ENCODE assay signal across 7 mouse cellular contexts in the genomic region with DNA sequence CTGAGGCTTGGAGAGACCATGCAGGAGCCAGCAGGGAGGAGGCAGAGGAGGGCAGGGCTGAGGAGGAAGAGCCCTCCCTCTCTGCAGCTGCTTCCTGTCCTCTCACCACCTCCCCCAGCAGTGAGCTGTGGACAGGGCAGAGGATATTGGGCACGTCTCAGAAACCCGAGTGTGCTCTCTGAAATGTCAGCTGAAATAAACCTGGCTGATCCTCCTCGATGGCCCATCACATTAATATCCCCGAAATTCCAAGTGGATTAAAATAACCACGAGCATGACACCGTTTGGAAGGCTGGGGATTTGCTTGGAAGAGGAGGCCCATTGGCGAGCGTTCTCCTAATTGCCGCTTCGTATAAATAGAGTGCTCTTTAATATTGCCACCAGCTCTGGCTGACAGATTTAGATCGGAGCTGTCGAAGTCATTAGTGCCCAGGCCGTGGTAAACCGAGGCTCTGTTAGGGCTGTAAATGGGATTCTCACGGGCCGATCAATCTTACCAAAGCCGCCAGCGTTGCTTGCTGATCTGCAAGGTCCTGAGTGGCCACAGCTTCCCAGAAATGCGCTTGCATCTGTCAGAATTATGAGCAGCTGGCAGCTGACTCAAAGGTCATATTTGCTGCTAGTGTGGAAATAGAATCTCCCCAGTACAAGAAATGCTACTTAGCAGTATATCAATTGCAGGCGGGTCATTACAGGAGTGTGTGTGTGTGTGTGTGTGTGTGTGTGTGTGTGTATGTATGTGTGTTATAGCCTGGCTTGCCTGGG.
DNase-seq lines count a peak whose midpoint lies in the region; ATAC-seq and TF ChIP-seq lines count a peak whose summit lies in the region.

No protein-coding gene starts in this region.

- H3K9me3 ChIP-seq in hindbrain, embryonic 11.5 days (ENCODE audit: control insufficient read depth, low read length) = no peaks in the 10 kb centered on the region
- no peaks in the 10 kb centered on the region for H3K9me3 ChIP-seq in lung, postnatal 0 days (ENCODE audit: low read length)

- DNase-seq in adrenal gland, adult 8-10 months = peak; percentile 70
- DNase-seq in embryo, embryonic 11.5 days (ENCODE audit: low read depth, low spot score) = peak; percentile 29
- peak; percentile 28 for DNase-seq in hindbrain, embryonic 11.5 days (ENCODE audit: low spot score)
- peak; percentile 83 for DNase-seq in lung, postnatal 0 days (ENCODE audit: low spot score)
- DNase-seq in c-Kit-positive CD71-positive TER-119-positive erythroid progenitor cells, embryonic 14.5 days (ENCODE audit: low spot score) = no peak
- no peak for DNase-seq in testis, postnatal 10 days (ENCODE audit: low spot score)
- DNase-seq in urinary bladder, postnatal 14 days (ENCODE audit: low spot score) = no peak

- 0 out of 2 replicates have a peak, but pooled peaks have one; percentile 19 for TF ChIP-seq EP300 in lung, postnatal 0 days (IDR thresholded peaks at IDR 0.05)

- ATAC-seq in hindbrain, embryonic 11.5 days (ENCODE audit: low FRiP score) = 0 out of 2 replicates have a peak, but pooled peaks have one; percentile 19
- peak; percentile 86 for ATAC-seq in lung, postnatal 0 days

- H3K9ac ChIP-seq in hindbrain, embryonic 11.5 days (ENCODE audit: low read depth, low read length) = no peak overlapping the region
- no peak overlapping the region for H3K9ac ChIP-seq in lung, postnatal 0 days (replicated peaks; ENCODE audit: low read depth)

- no peak overlapping the region for H3K4me3 ChIP-seq in hindbrain, embryonic 11.5 days (ENCODE audit: low read depth, low read length)
- no peak overlapping the region for H3K4me3 ChIP-seq in lung, postnatal 0 days (ENCODE audit: low read depth, low read length)

- WGBS in hindbrain, embryonic 11.5 days = 73% methylated on average over 20 of the region's 20 CpGs
- 49% methylated on average over 20 of the region's 20 CpGs for WGBS in lung, postnatal 0 days

- no peak overlapping the region for H3K4me2 ChIP-seq in hindbrain, embryonic 11.5 days (replicated peaks; ENCODE audit: low read depth, low read length)
- H3K4me2 ChIP-seq in lung, postnatal 0 days (replicated peaks; ENCODE audit: low read depth, low read length) = no peak overlapping the region

- no peak for TF ChIP-seq CTCF in lung, postnatal 0 days (IDR thresholded peaks at IDR 0.05)

- H3K27ac ChIP-seq in hindbrain, embryonic 11.5 days (ENCODE audit: low read depth, low read length) = no peak overlapping the region
- H3K27ac ChIP-seq in lung, postnatal 0 days (ENCODE audit: low read length) = 0 out of 2 replicates have a peak overlapping the region, but pooled peaks have one; percentile 33

- H3K4me1 ChIP-seq in hindbrain, embryonic 11.5 days (replicated peaks; ENCODE audit: control insufficient read depth, insufficient read depth, low read length) = no peaks in the 10 kb centered on the region
- H3K4me1 ChIP-seq in lung, postnatal 0 days (ENCODE audit: insufficient read depth, low read depth, low read length) = peaks cover 4% of the 10 kb centered on the region; the same call in 1 of the 2 replicates

- no peaks in the 10 kb centered on the region for H3K27me3 ChIP-seq in hindbrain, embryonic 11.5 days (ENCODE audit: control insufficient read depth, insufficient read depth, low read length)
- no peaks in the 10 kb centered on the region for H3K27me3 ChIP-seq in lung, postnatal 0 days (replicated peaks; ENCODE audit: insufficient read depth, low read length)

- no peaks in the 10 kb centered on the region for H3K36me3 ChIP-seq in hindbrain, embryonic 11.5 days (ENCODE audit: control insufficient read depth, insufficient read depth, low read length)
- no peaks in the 10 kb centered on the region for H3K36me3 ChIP-seq in lung, postnatal 0 days (ENCODE audit: insufficient read depth, low read length)

Comparison
In these comparisons a context has a peak if more than half of its experiments do, and no peak if none do; other contexts are left out.
1. DNase-seq: peak in adrenal gland, adult 8-10 months (single experiment), embryo, embryonic 11.5 days (single experiment), hindbrain, embryonic 11.5 days (single experiment) and lung, postnatal 0 days (single experiment); none in c-Kit-positive CD71-positive TER-119-positive erythroid progenitor cells, embryonic 14.5 days (single experiment), testis, postnatal 10 days (single experiment) and urinary bladder, postnatal 14 days (single experiment).